Mouse (Mus musculus) limb, embryonic 14.5 days (tissue): ENCODE measurements around the gene Edem2. TPM values are rescaled to one million over a fixed set of nuclear protein-coding genes. Genes with fewer than 3 reads are reported as not detected.
"Not testable (repeated sequence)": the region's sequence is repeated elsewhere in the genome, so short reads cannot be mapped to it uniquely, and the experiment has no call there.

ENCODE experiments used
- ATAC-seq: fragments of 200-750 bp; cut with Nextera tagmentation; 2 replicates; pipeline ENCODE4 v1.8.0; 2017; ENCODE audit warnings: low read depth, moderate number of reproducible peaks, moderate TSS enrichment; ENCODE audit not compliant: low FRiP score
- DNase-seq: peaks from one replicate; pipeline ENCODE4 v3.0.0-alpha.2; 2015; ENCODE audit warnings: low spot score
- H3K27ac ChIP-seq: fragments of 300-500 bp; sonication (generic); replicated peaks from 2 replicates; pipeline ENCODE4 v1.5.1; 2014; ENCODE audit warnings: low read depth, mild to moderate bottlenecking, low read length, moderate library complexity, mixed read lengths
- H3K27me3 ChIP-seq: fragments of 300-500 bp; sonication (generic); 2 replicates; pipeline ENCODE4 v1.6.1; 2014; ENCODE audit warnings: low read length, mixed read lengths; ENCODE audit not compliant: control insufficient read depth, insufficient read depth
- H3K36me3 ChIP-seq: fragments of 300-500 bp; sonication (generic); 2 replicates; pipeline ENCODE4 v1.6.1; 2014; ENCODE audit warnings: mild to moderate bottlenecking, low read length, moderate library complexity, mixed read lengths; ENCODE audit not compliant: control insufficient read depth, insufficient read depth
- H3K4me1 ChIP-seq: fragments of 300-500 bp; sonication (generic); 2 replicates; pipeline ENCODE4 v1.6.1; 2014; ENCODE audit warnings: antibody characterized with exemption, low read length, mixed read lengths; ENCODE audit not compliant: control insufficient read depth, insufficient read depth
- H3K4me2 ChIP-seq: fragments of 300-500 bp; sonication (generic); replicated peaks from 2 replicates; pipeline ENCODE4 v1.6.1; 2014; ENCODE audit warnings: low read depth, mild to moderate bottlenecking, low read length, moderate library complexity; ENCODE audit not compliant: severe bottlenecking
- H3K4me3 ChIP-seq: fragments of 300-500 bp; sonication (generic); replicated peaks from 2 replicates; pipeline ENCODE4 v1.5.1; 2014; ENCODE audit warnings: low read length
- H3K9ac ChIP-seq: fragments of 300-500 bp; sonication (generic); 2 replicates; pipeline ENCODE4 v1.6.1; 2014; ENCODE audit warnings: mild to moderate bottlenecking, low read depth, low read length, moderate library complexity; ENCODE audit not compliant: severe bottlenecking
- H3K9me3 ChIP-seq: fragments of 300-500 bp; sonication (generic); 2 replicates; pipeline ENCODE4 v1.6.1; 2016; ENCODE audit warnings: low read length; ENCODE audit not compliant: control insufficient read depth
- POLR2A ChIP-seq: fragments of 200-500 bp; IDR thresholded peaks from 2 replicates; pipeline ENCODE4 v1.8.0; 2012; ENCODE audit warnings: inconsistent platforms, mild to moderate bottlenecking, moderate library complexity, borderline replicate concordance; ENCODE audit not compliant: insufficient read depth, insufficient read length; ENCODE audit errors: extremely low read depth
- WGBS: fragments of 180-500 bp; shearing (Covaris S2); extraction: QIAGEN DNeasy Blood & Tissue Kit; methylation state at CpG from one replicate; pipeline ENCODE4 v1.1.7; 2014; 5-methylcytosine and 5-hydroxymethylcytosine counted together
- polyA plus RNA-seq, 2 experiments: library from polyadenylated mRNA; depleted of rRNA in 1 of 2; stranded (reverse) in 1 of 2; unstranded in 1 of 2; fragments of >200 nt; fragmentation: Nextera tagmentation in 1 of 2; extraction: Ambion mirVana in 1 of 2; gene quantifications; 2 replicates each; pipeline versions ENCODE4 v1.2.1 to v1.2.3; 2012 to 2014

The Edem2 gene
- polyA plus RNA-seq, 2 experiments = 35.0 to 36.1 TPM

- Histone ChIP-seq H3K9ac (no peak overlapping the region), H3K27ac (no peak overlapping the region), H3K27me3 (no peaks in the 10 kb centered on the region), H3K36me3 (no peaks in the 10 kb centered on the region), H3K9me3 (no peaks in the 10 kb centered on the region), H3K4me3 (no peak overlapping the region), H3K4me1 (no peaks in the 10 kb centered on the region), H3K4me2 (no peak overlapping the region)
- TF ChIP-seq POLR2A = no peak
- WGBS = 60% methylated on average over 3 of the region's 3 CpGs
- no peak for DNase-seq
- no peak for ATAC-seq
These were observed 16.2 kb upstream of the Edem2 start for GRCm38 (mm10) chr2:155745487-155745886.

GRCm38 (mm10) chr2:155743351-155743750, 14.1 kb upstream of the Edem2 start:
- Histone ChIP-seq H3K36me3 (no peaks in the 10 kb centered on the region), H3K9ac (no peak overlapping the region), H3K4me1 (no peaks in the 10 kb centered on the region), H3K4me3 (no peak overlapping the region), H3K4me2 (no peak overlapping the region), H3K27me3 (no peaks in the 10 kb centered on the region), H3K27ac (no peak overlapping the region), H3K9me3 (no peaks in the 10 kb centered on the region)
- no peak for TF ChIP-seq POLR2A
- no peak for ATAC-seq
- no peak for DNase-seq
- WGBS = 87% methylated on average over 9 of the region's 9 CpGs

- TF ChIP-seq POLR2A = no peak
- H3K4me1 ChIP-seq = no peaks in the 10 kb centered on the region
- no peaks in the 10 kb centered on the region for H3K27me3 ChIP-seq
- no peaks in the 10 kb centered on the region for H3K9me3 ChIP-seq
- H3K9ac ChIP-seq = no peak overlapping the region
- no peaks in the 10 kb centered on the region for H3K36me3 ChIP-seq
- ATAC-seq (no peak), DNase-seq (no peak)
- H3K27ac ChIP-seq = no peak overlapping the region
- 76% methylated on average over 12 of the region's 12 CpGs for WGBS
- H3K4me2 ChIP-seq = no peak overlapping the region
- no peak overlapping the region for H3K4me3 ChIP-seq
These were observed 13.7 kb upstream of the Edem2 start for GRCm38 (mm10) chr2:155742931-155743337.

- TF ChIP-seq POLR2A = no peak
- no peaks in the 10 kb centered on the region for H3K4me1 ChIP-seq
- no peak overlapping the region for H3K4me3 ChIP-seq
- H3K4me2 ChIP-seq = no peak overlapping the region
- H3K27ac ChIP-seq = no peak overlapping the region
- ATAC-seq (no peak), DNase-seq (no peak)
- H3K36me3 ChIP-seq = no peaks in the 10 kb centered on the region
- H3K9me3 ChIP-seq = no peaks in the 10 kb centered on the region
- 79% methylated on average over 11 of the region's 11 CpGs for WGBS
- no peak overlapping the region for H3K9ac ChIP-seq
- no peaks in the 10 kb centered on the region for H3K27me3 ChIP-seq
These were observed 12.9 kb upstream of the Edem2 start for GRCm38 (mm10) chr2:155742211-155742610.

GRCm38 (mm10) chr2:155737803-155738202, 8.5 kb upstream of the Edem2 start:
- no peaks in the 10 kb centered on the region for H3K4me1 ChIP-seq
- no peak overlapping the region for H3K27ac ChIP-seq
- TF ChIP-seq POLR2A = no peak
- WGBS = 76% methylated on average over 9 of the region's 9 CpGs
- H3K36me3 ChIP-seq = no peaks in the 10 kb centered on the region
- no peaks in the 10 kb centered on the region for H3K27me3 ChIP-seq
- H3K9ac ChIP-seq = no peak overlapping the region
- DNase-seq (no peak), ATAC-seq (no peak)
- no peak overlapping the region for H3K4me3 ChIP-seq
- no peak overlapping the region for H3K4me2 ChIP-seq
- H3K9me3 ChIP-seq = no peaks in the 10 kb centered on the region

- Histone ChIP-seq H3K4me1 (no peaks in the 10 kb centered on the region), H3K9ac (no peak overlapping the region), H3K4me2 (no peak overlapping the region), H3K9me3 (no peaks in the 10 kb centered on the region), H3K27me3 (no peaks in the 10 kb centered on the region), H3K27ac (no peak overlapping the region), H3K36me3 (no peaks in the 10 kb centered on the region), H3K4me3 (no peak overlapping the region)
- WGBS = 74% methylated on average over 6 of the region's 6 CpGs
- TF ChIP-seq POLR2A = no peak
- ATAC-seq (no peak), DNase-seq (no peak)
These were observed 7.7 kb upstream of the Edem2 start for GRCm38 (mm10) chr2:155736936-155737335.

- 86% methylated on average over 5 of the region's 5 CpGs for WGBS
- not testable (repeated sequence) for H3K27ac ChIP-seq, H3K4me1 ChIP-seq, H3K27me3 ChIP-seq, H3K4me3 ChIP-seq, ATAC-seq, H3K9ac ChIP-seq, DNase-seq, H3K9me3 ChIP-seq, H3K4me2 ChIP-seq, H3K36me3 ChIP-seq
These were observed 6.5 kb upstream of the Edem2 start, which contains the start of gene Gm17581 for GRCm38 (mm10) chr2:155735766-155736165. Gene Gm17581, minus strand, starts transcription at chr2:155735866.
